ENCODE assay signal across 8 mouse cellular contexts in genomic region chr8:85431281-85432167, GRCm38 (mm10). TPM values are rescaled to one million over a fixed set of nuclear protein-coding genes. Genes with fewer than 3 reads are reported as not detected.
DNase-seq lines count a peak whose midpoint lies in the region; ATAC-seq and TF ChIP-seq lines count a peak whose summit lies in the region.

No protein-coding gene starts in this region.

- H3K27ac ChIP-seq in ES-E14 (ENCODE audit: insufficient read depth, low read depth, low read length, poor library complexity, severe bottlenecking), result no peak overlapping the region; the same call in 1 of the 2 replicates
- H3K27ac ChIP-seq in forebrain, embryonic 12.5 days, result no peak overlapping the region; the same call in 1 of the 2 replicates
- peak overlapping the region; percentile 97; the same call in 1 of the 2 replicates for H3K27ac ChIP-seq in limb, embryonic 15.5 days
- peak overlapping the region; percentile 87; the same call in 1 of the 2 replicates for H3K27ac ChIP-seq in stomach, embryonic 14.5 days (ENCODE audit: low read length)

- intact Hi-C loops in left cerebral cortex, postnatal 25 days (cut with DNase I), result no loop called here

- no peaks in the 10 kb centered on the region for H3K36me3 ChIP-seq in ES-E14 (ENCODE audit: control insufficient read depth, insufficient read depth, low read length, poor library complexity, severe bottlenecking)
- no peaks in the 10 kb centered on the region for H3K36me3 ChIP-seq in forebrain, embryonic 12.5 days (replicated peaks)
- H3K36me3 ChIP-seq in limb, embryonic 15.5 days, result no peaks in the 10 kb centered on the region
- no peaks in the 10 kb centered on the region for H3K36me3 ChIP-seq in stomach, embryonic 14.5 days (ENCODE audit: control insufficient read depth, insufficient read depth, low read length)

- H3K4me2 ChIP-seq in forebrain, embryonic 12.5 days, result peak overlapping the region; percentile 57
- H3K4me2 ChIP-seq in limb, embryonic 15.5 days, result peak overlapping the region; percentile 43
- peak overlapping the region; percentile 59 for H3K4me2 ChIP-seq in stomach, embryonic 14.5 days (replicated peaks; ENCODE audit: low read depth, low read length)

- in situ Hi-C loops in ES-E14 (cut with MboI; ENCODE audit: low sequenced_read_pairs in 2 of 2, unreplicated experiment in 2 of 2), result no loop called here

- no peaks in the 10 kb centered on the region for H3K27me3 ChIP-seq in forebrain, embryonic 12.5 days
- no peaks in the 10 kb centered on the region for H3K27me3 ChIP-seq in limb, embryonic 15.5 days
- H3K27me3 ChIP-seq in stomach, embryonic 14.5 days (ENCODE audit: control insufficient read depth, insufficient read depth, low read length), result no peaks in the 10 kb centered on the region

- H3K9me3 ChIP-seq in ES-E14 (ENCODE audit: control insufficient read depth, insufficient read depth, low read depth, low read length), result no peaks in the 10 kb centered on the region
- H3K9me3 ChIP-seq in forebrain, embryonic 12.5 days, result no peaks in the 10 kb centered on the region
- no peaks in the 10 kb centered on the region for H3K9me3 ChIP-seq in limb, embryonic 15.5 days
- H3K9me3 ChIP-seq in stomach, embryonic 14.5 days (ENCODE audit: control insufficient read depth, low read depth, low read length), result no peaks in the 10 kb centered on the region

- 20% methylated on average over 10 of the region's 10 CpGs for WGBS in forebrain, embryonic 12.5 days
- 5% methylated on average over 10 of the region's 10 CpGs for WGBS in limb, embryonic 15.5 days
- 8% methylated on average over 10 of the region's 10 CpGs for whole genome bisulfite sequencing in stomach, embryonic 14.5 days

- H3K4me1 ChIP-seq in ES-E14 (ENCODE audit: control insufficient read depth in 2 of 2, insufficient read depth in 2 of 2, low read length in 2 of 2, poor library complexity in 1 of 2), result peaks cover 5 to 7% of the 10 kb centered on the region in 2 experiments; a peak in 3 of 4 replicates
- peaks cover 32% of the 10 kb centered on the region for H3K4me1 ChIP-seq in forebrain, embryonic 12.5 days
- H3K4me1 ChIP-seq in limb, embryonic 15.5 days, result peaks cover 12% of the 10 kb centered on the region
- H3K4me1 ChIP-seq in stomach, embryonic 14.5 days (ENCODE audit: control insufficient read depth, insufficient read depth, low read length), result peaks cover 29% of the 10 kb centered on the region

- no peak for ATAC-seq in forebrain, embryonic 12.5 days (ENCODE audit: low FRiP score)
- no peak for ATAC-seq in limb, embryonic 15.5 days (ENCODE audit: insufficient number of reproducible peaks, low FRiP score, low TSS enrichment, low read depth)
- ATAC-seq in stomach, embryonic 14.5 days (ENCODE audit: insufficient number of reproducible peaks, insufficient read depth, low FRiP score, low read depth), result no peak
- no peak for ATAC-seq in inflammation-experienced regulatory T-cells, adult 6 months

- peak overlapping the region; percentile 90 to 91 for H3K4me3 ChIP-seq in ES-E14 (ENCODE audit: insufficient read depth in 1 of 2, low read depth in 1 of 2, low read length in 2 of 2, poor library complexity in 1 of 2, severe bottlenecking in 1 of 2)
- H3K4me3 ChIP-seq in forebrain, embryonic 12.5 days (replicated peaks), result peak overlapping the region; percentile 81
- H3K4me3 ChIP-seq in limb, embryonic 15.5 days, result peak overlapping the region; percentile 76
- peak overlapping the region; percentile 65 for H3K4me3 ChIP-seq in stomach, embryonic 14.5 days (ENCODE audit: low read depth, low read length)

- H3K9ac ChIP-seq in ES-E14 (ENCODE audit: insufficient read depth, low read depth, low read length, poor library complexity, severe bottlenecking), result peak overlapping the region; percentile 82
- H3K9ac ChIP-seq in forebrain, embryonic 12.5 days, result peak overlapping the region; percentile 90
- H3K9ac ChIP-seq in limb, embryonic 15.5 days, result peak overlapping the region; percentile 74
- peak overlapping the region; percentile 83 for H3K9ac ChIP-seq in stomach, embryonic 14.5 days (replicated peaks; ENCODE audit: low read depth, low read length)

- DNase-seq in heart, adult 11 months, result peak; percentile 59
- DNase-seq in heart, postnatal 4 days, result no peak
- DNase-seq in ES-E14 (ENCODE audit: low read depth, low spot score), result no peak
- DNase-seq in left cerebral cortex, postnatal 25 days (ENCODE audit: low spot score in 2 of 2), result no peak

TF ChIP-seq in ES-E14, 5 proteins besides CTCF, POLR2A, EP300 and RAD21:
- TF ChIP-seq HCFC1 (IDR thresholded peaks at IDR 0.05; ENCODE audit: borderline replicate concordance, insufficient read depth, low read length), result no peak
- TF ChIP-seq ZNF384 (IDR thresholded peaks at IDR 0.05; ENCODE audit: low read depth, low read length), result no peak
- no peak for TF ChIP-seq ZC3H11A (IDR thresholded peaks at IDR 0.05; ENCODE audit: borderline replicate concordance, low read depth, low read length)
- TF ChIP-seq MAFK (IDR thresholded peaks at IDR 0.05; ENCODE audit: insufficient read depth, low read depth, low read length), result no peak
- TF ChIP-seq CHD2 (IDR thresholded peaks at IDR 0.05; ENCODE audit: low read depth, low read length), result no peak

RNA-seq across cellular contexts. Expression of gene 4921524J17Rik, which starts 1.1 kb away (rescaled TPM):
- 10 to 100 TPM; 17.3 to 22.7 TPM for total RNA-seq in heart, postnatal 4 days (2021)
- 15.0 and 19.5 TPM in 2 replicates for total RNA-seq in ES-E14 (2012; rRNA removed)
- polyA plus RNA-seq in forebrain, embryonic 12.5 days (2016; fragmentation: Nextera tagmentation; extraction: Ambion mirVana), result 46.1 and 48.1 TPM in 2 replicates
- polyA plus RNA-seq in limb, embryonic 15.5 days (2015; fragmentation: Nextera tagmentation; extraction: Ambion mirVana), result 51.3 and 57.2 TPM in 2 replicates
- 37.9 and 40.0 TPM in 2 replicates for polyA plus RNA-seq in stomach, embryonic 14.5 days (2014; fragmentation: Nextera tagmentation; extraction: Ambion mirVana)
- total RNA-seq in left cerebral cortex, postnatal 25 days (2021), result 10 to 100 TPM; 12.9 to 13.8 TPM
- polyA plus RNA-seq in inflammation-experienced regulatory T-cells, adult 6 months (2017; shearing (Covaris generic)), result 10 to 100 TPM; 76.4 to 84.3 (median 77.7) TPM

RNA-seq across cellular contexts. Expression of gene Mylk3, which starts 45.4 kb away (rescaled TPM):
- 100 to 1,000 TPM; 245 to 262 TPM for total RNA-seq in heart, postnatal 4 days (2021)
- total RNA-seq in ES-E14 (2012; rRNA removed), result 0.11 and 0.22 TPM in 2 replicates
- 1.3 and 1.4 TPM in 2 replicates for polyA plus RNA-seq in forebrain, embryonic 12.5 days (2016; fragmentation: Nextera tagmentation; extraction: Ambion mirVana)
- 1.6 and 2.1 TPM in 2 replicates for polyA plus RNA-seq in limb, embryonic 15.5 days (2015; fragmentation: Nextera tagmentation; extraction: Ambion mirVana)
- 0.55 and 0.95 TPM in 2 replicates for polyA plus RNA-seq in stomach, embryonic 14.5 days (2014; fragmentation: Nextera tagmentation; extraction: Ambion mirVana)
- total RNA-seq in left cerebral cortex, postnatal 25 days (2021), result 1 to 10 TPM; 2.2 to 2.6 TPM
- not detected for polyA plus RNA-seq in inflammation-experienced regulatory T-cells, adult 6 months (2017; shearing (Covaris generic))

Comparison
In these comparisons a context has a peak if more than half of its experiments do, and no peak if none do; other contexts are left out.
1. H3K27ac ChIP-seq: peak in limb, embryonic 15.5 days (single experiment) and stomach, embryonic 14.5 days (single experiment); none in ES-E14 (single experiment) and forebrain, embryonic 12.5 days (single experiment).
2. Peak in every context shown above with its lines, with median percentiles within 50 percentile points of each other: H3K4me3 ChIP-seq, H3K9ac ChIP-seq and H3K4me2 ChIP-seq.